Mouse (Mus musculus) hindlimb bud, embryonic 11.5 days (tissue): Measurements from ENCODE around the gene Arg2.

Experiments used
- DNase-seq: peaks from one replicate; pipeline ENCODE4 v3.0.0-alpha.2; 2012; ENCODE audit warnings: low read depth, low spot score; ENCODE audit errors: extremely low spot score

Gene Arg2

GRCm38 (mm10) chr12:79130299-79131177, at the start of gene Arg2:
Gene Arg2 (plus strand): TSS chr12:79130777.
- DNase-seq, result peak; percentile 28

- DNase-seq, result no peak
These were observed 41.3 kb upstream of the Arg2 start, which contains the start of gene Pigh for GRCm38 (mm10) chr12:79089182-79089812. Gene Pigh (minus strand): TSS chr12:79089651.

- DNase-seq, result no peak
These were observed 38.0 kb upstream of the Arg2 start for GRCm38 (mm10) chr12:79092569-79092968.

- DNase-seq, result no peak
These were observed 33.3 kb upstream of the Arg2 start for GRCm38 (mm10) chr12:79097106-79097752.

- no peak for DNase-seq
These were observed 26.8 kb upstream of the Arg2 start for GRCm38 (mm10) chr12:79103773-79104172.

GRCm38 (mm10) chr12:79104544-79104943, 26.0 kb upstream of the Arg2 start:
- DNase-seq, result no peak

- no peak for DNase-seq
These were observed 25.3 kb upstream of the Arg2 start for GRCm38 (mm10) chr12:79105312-79105711.

GRCm38 (mm10) chr12:79118991-79119390, 11.6 kb upstream of the Arg2 start:
- DNase-seq, result no peak

GRCm38 (mm10) chr12:79122820-79123219, 7.8 kb upstream of the Arg2 start:
- DNase-seq, result peak; percentile 26

- no peak for DNase-seq
These were observed 650 bp downstream of the Arg2 start for GRCm38 (mm10) chr12:79131178-79131675.

GRCm38 (mm10) chr12:79131706-79132460, 1.3 kb downstream of the Arg2 start:
- DNase-seq, result no peak

GRCm38 (mm10) chr12:79134676-79135075, 4.1 kb downstream of the Arg2 start:
- DNase-seq, result no peak

GRCm38 (mm10) chr12:79135105-79135504, 4.5 kb downstream of the Arg2 start:
- no peak for DNase-seq

- DNase-seq, result no peak
These were observed 6.4 kb downstream of the Arg2 start for GRCm38 (mm10) chr12:79136949-79137348.

GRCm38 (mm10) chr12:79138999-79139398, 8.4 kb downstream of the Arg2 start:
- DNase-seq, result no peak

GRCm38 (mm10) chr12:79139417-79139816, 8.8 kb downstream of the Arg2 start:
- no peak for DNase-seq

- no peak for DNase-seq
These were observed 10.2 kb downstream of the Arg2 start for GRCm38 (mm10) chr12:79140811-79141210.

GRCm38 (mm10) chr12:79141384-79141783, 10.8 kb downstream of the Arg2 start:
- DNase-seq, result no peak

- no peak for DNase-seq
These were observed 19.1 kb downstream of the Arg2 start for GRCm38 (mm10) chr12:79149653-79150052.

- DNase-seq, result no peak
These were observed 32.3 kb downstream of the Arg2 start for GRCm38 (mm10) chr12:79162876-79163275.

GRCm38 (mm10) chr12:79169173-79169572, 38.6 kb downstream of the Arg2 start:
- DNase-seq, result no peak
